Mouse (Mus musculus) C2C12 (cell line): ENCODE measurements around the gene Nol4l.

Experiments used
- CTCF ChIP-seq: IDR thresholded peaks from one replicate; pipeline ENCODE4 v1.5.1; 2011; ENCODE audit not compliant: control insufficient read depth, insufficient read depth, insufficient read length
- MYOD1 ChIP-seq: IDR thresholded peaks from one replicate; pipeline ENCODE4 v1.6.1; 2011; ENCODE audit warnings: low read depth; ENCODE audit not compliant: control insufficient read depth, insufficient read length

- no peak for TF ChIP-seq CTCF
- no peak for TF ChIP-seq MYOD1
These were observed 60.0 kb downstream of the Nol4l start for GRCm38 (mm10) chr2:153469764-153470163.
